Mouse (Mus musculus) hindbrain, embryonic 15.5 days (tissue): ENCODE measurements around the gene Htr5a. TPM values are rescaled to one million over a fixed set of nuclear protein-coding genes. Genes with fewer than 3 reads are reported as not detected.

Experiments
- ATAC-seq: fragments of 200-750 bp; cut with Nextera tagmentation; 2 replicates; pipeline ENCODE4 v1.8.0; 2017; ENCODE audit warnings: low read depth, moderate number of reproducible peaks, moderate TSS enrichment; ENCODE audit not compliant: low FRiP score
- H3K27ac ChIP-seq: fragments of 300-500 bp; sonication (generic); replicated peaks from 2 replicates; pipeline ENCODE4 v1.5.1; 2015; ENCODE audit warnings: mild to moderate bottlenecking, inconsistent platforms
- H3K27me3 ChIP-seq: fragments of 300-500 bp; sonication (generic); 2 replicates; pipeline ENCODE4 v1.6.1; 2015; ENCODE audit warnings: control low read depth, inconsistent platforms
- H3K36me3 ChIP-seq: fragments of 300-500 bp; sonication (generic); 2 replicates; pipeline ENCODE4 v1.6.1; 2015; ENCODE audit warnings: control low read depth, inconsistent platforms
- H3K4me1 ChIP-seq: fragments of 300-500 bp; sonication (generic); replicated peaks from 2 replicates; pipeline ENCODE4 v1.6.1; 2015; ENCODE audit warnings: control low read depth, inconsistent platforms
- H3K4me2 ChIP-seq: fragments of 300-500 bp; sonication (generic); 2 replicates; pipeline ENCODE4 v1.6.1; 2015; ENCODE audit warnings: moderate library complexity, mild to moderate bottlenecking, inconsistent platforms
- H3K4me3 ChIP-seq: fragments of 300-500 bp; sonication (generic); 2 replicates; pipeline ENCODE4 v1.5.1; 2015; ENCODE audit warnings: mild to moderate bottlenecking, inconsistent platforms
- H3K9ac ChIP-seq: fragments of 300-500 bp; sonication (generic); 2 replicates; pipeline ENCODE4 v1.6.1; 2015; ENCODE audit warnings: inconsistent platforms
- H3K9me3 ChIP-seq: fragments of 300-500 bp; sonication (generic); 2 replicates; pipeline ENCODE4 v1.6.1; 2016; ENCODE audit warnings: control low read depth, inconsistent platforms
- WGBS: fragments of 180-500 bp; shearing (Covaris S2); methylation state at CpG from one replicate; pipeline ENCODE4 v1.1.7; 2015; 5-methylcytosine and 5-hydroxymethylcytosine counted together
- polyA plus RNA-seq: library from polyadenylated mRNA; unstranded; fragments of >200 nt; fragmentation: Nextera tagmentation; extraction: Ambion mirVana; gene quantifications from 2 replicates; pipeline ENCODE4 v1.2.1, GENCODE M21; 2015

The Htr5a gene
- polyA plus RNA-seq, result 1.5 and 1.6 TPM in 2 replicates

GRCm38 (mm10) chr5:27841701-27842295 lies at the start of gene Htr5a:
TSS of gene Htr5a (plus strand) at chr5:27842149.
- Histone ChIP-seq H3K4me2 (peak within 1 kb of the TSS; percentile 77), H3K27ac (peak within 1 kb of the TSS; percentile 15; the same call in 1 of the 2 replicates), H3K4me1 (peaks cover 26% of the 10 kb centered on the region), H3K36me3 (no peaks in the 10 kb centered on the region), H3K9ac (peak within 1 kb of the TSS; percentile 58), H3K4me3 (peak within 1 kb of the TSS; percentile 50), H3K9me3 (no peaks in the 10 kb centered on the region), H3K27me3 (no peaks in the 10 kb centered on the region)
- 3% methylated on average over 25 of the region's 25 CpGs for WGBS
- peak; percentile 93 for ATAC-seq

- H3K4me2 ChIP-seq, result peak overlapping the region; percentile 79
- H3K4me3 ChIP-seq, result peak overlapping the region; percentile 71
- WGBS, result 23% methylated on average over 8 of the region's 8 CpGs
- H3K9ac ChIP-seq, result peak overlapping the region; percentile 67
- peak overlapping the region; percentile 98 for H3K27ac ChIP-seq
- peaks cover 14% of the 10 kb centered on the region for H3K36me3 ChIP-seq
- no peaks in the 10 kb centered on the region for H3K27me3 ChIP-seq
- H3K9me3 ChIP-seq, result no peaks in the 10 kb centered on the region
- no peak for ATAC-seq
- H3K4me1 ChIP-seq, result peaks cover 29% of the 10 kb centered on the region
These were observed 49.8 kb upstream of the Htr5a start for GRCm38 (mm10) chr5:27792173-27792470.

GRCm38 (mm10) chr5:27792531-27793205 lies 49.3 kb upstream of the Htr5a start:
- peak overlapping the region; percentile 71 for H3K4me3 ChIP-seq
- ATAC-seq, result no peak
- H3K9me3 ChIP-seq, result no peaks in the 10 kb centered on the region
- H3K4me2 ChIP-seq, result peak overlapping the region; percentile 79
- WGBS, result 66% methylated on average over 9 of the region's 9 CpGs
- H3K27ac ChIP-seq, result no peak overlapping the region
- no peaks in the 10 kb centered on the region for H3K27me3 ChIP-seq
- peaks cover 10% of the 10 kb centered on the region for H3K36me3 ChIP-seq
- peaks cover 29% of the 10 kb centered on the region for H3K4me1 ChIP-seq
- H3K9ac ChIP-seq, result peak overlapping the region; percentile 67; the same call in 1 of the 2 replicates

- H3K36me3 ChIP-seq, result no peaks in the 10 kb centered on the region
- H3K4me1 ChIP-seq, result peaks cover 27% of the 10 kb centered on the region
- H3K27ac ChIP-seq, result no peak overlapping the region
- H3K9ac ChIP-seq, result no peak overlapping the region
- 26% methylated on average over 1 of the region's 1 CpGs for WGBS
- no peak for ATAC-seq
- H3K4me3 ChIP-seq, result no peak overlapping the region
- H3K9me3 ChIP-seq, result no peaks in the 10 kb centered on the region
- no peaks in the 10 kb centered on the region for H3K27me3 ChIP-seq
- no peak overlapping the region for H3K4me2 ChIP-seq
These were observed 48.0 kb upstream of the Htr5a start for GRCm38 (mm10) chr5:27793923-27794322.

- Histone ChIP-seq H3K27ac (no peak overlapping the region), H3K9ac (no peak overlapping the region), H3K4me2 (no peak overlapping the region), H3K27me3 (no peaks in the 10 kb centered on the region), H3K36me3 (no peaks in the 10 kb centered on the region), H3K4me3 (no peak overlapping the region), H3K4me1 (no peaks in the 10 kb centered on the region), H3K9me3 (no peaks in the 10 kb centered on the region)
- ATAC-seq, result no peak
- 84% methylated on average over 2 of the region's 2 CpGs for WGBS
These were observed 27.7 kb upstream of the Htr5a start for GRCm38 (mm10) chr5:27814282-27814681.

GRCm38 (mm10) chr5:27818840-27819672 lies 22.9 kb upstream of the Htr5a start:
- WGBS, result 85% methylated on average over 3 of the region's 3 CpGs
- no peaks in the 10 kb centered on the region for H3K4me1 ChIP-seq
- ATAC-seq, result no peak
- H3K9me3 ChIP-seq, result no peaks in the 10 kb centered on the region
- H3K36me3 ChIP-seq, result no peaks in the 10 kb centered on the region
- no peaks in the 10 kb centered on the region for H3K27me3 ChIP-seq
- H3K27ac ChIP-seq, result no peak overlapping the region
- no peak overlapping the region for H3K9ac ChIP-seq
- no peak overlapping the region for H3K4me2 ChIP-seq
- no peak overlapping the region for H3K4me3 ChIP-seq

- no peak overlapping the region for H3K27ac ChIP-seq
- WGBS, result 71% methylated on average over 6 of the region's 6 CpGs
- ATAC-seq, result no peak
These were observed 20.8 kb upstream of the Htr5a start for GRCm38 (mm10) chr5:27821161-27821560.

GRCm38 (mm10) chr5:27827971-27828370 lies 14.0 kb upstream of the Htr5a start:
- Histone ChIP-seq H3K36me3 (no peaks in the 10 kb centered on the region), H3K27ac (no peak overlapping the region), H3K27me3 (no peaks in the 10 kb centered on the region), H3K9me3 (no peaks in the 10 kb centered on the region), H3K9ac (no peak overlapping the region), H3K4me1 (no peaks in the 10 kb centered on the region), H3K4me2 (no peak overlapping the region), H3K4me3 (no peak overlapping the region)
- 87% methylated on average over 7 of the region's 7 CpGs for WGBS
- no peak for ATAC-seq

More at GRCm38 (mm10) chr5:27821161-27821560, 20.8 kb upstream of the Htr5a start:
- Histone ChIP-seq H3K9me3 (no peaks in the 10 kb centered on the region), H3K4me3 (no peak overlapping the region), H3K27me3 (no peaks in the 10 kb centered on the region), H3K36me3 (no peaks in the 10 kb centered on the region), H3K4me1 (no peaks in the 10 kb centered on the region), H3K4me2 (no peak overlapping the region), H3K9ac (no peak overlapping the region)

GRCm38 (mm10) chr5:27835096-27835495 lies 6.9 kb upstream of the Htr5a start:
- ATAC-seq, result no peak
- H3K27me3 ChIP-seq, result no peaks in the 10 kb centered on the region

GRCm38 (mm10) chr5:27838061-27838460 lies 3.9 kb upstream of the Htr5a start:
- 53% methylated on average over 4 of the region's 4 CpGs for WGBS
- H3K4me3 ChIP-seq, result no peak overlapping the region
- H3K36me3 ChIP-seq, result no peaks in the 10 kb centered on the region
- peaks cover 14% of the 10 kb centered on the region for H3K4me1 ChIP-seq
- no peaks in the 10 kb centered on the region for H3K9me3 ChIP-seq
- H3K4me2 ChIP-seq, result no peak overlapping the region
- no peak overlapping the region for H3K27ac ChIP-seq
- H3K27me3 ChIP-seq, result no peaks in the 10 kb centered on the region
- ATAC-seq, result no peak
- no peak overlapping the region for H3K9ac ChIP-seq

More at GRCm38 (mm10) chr5:27835096-27835495, 6.9 kb upstream of the Htr5a start:
- Histone ChIP-seq H3K9ac (no peak overlapping the region), H3K27ac (no peak overlapping the region), H3K9me3 (no peaks in the 10 kb centered on the region), H3K4me2 (no peak overlapping the region), H3K4me3 (no peak overlapping the region), H3K4me1 (no peaks in the 10 kb centered on the region), H3K36me3 (no peaks in the 10 kb centered on the region)
- 85% methylated on average over 2 of the region's 2 CpGs for WGBS

GRCm38 (mm10) chr5:27842671-27843320 lies 847 bp downstream of the Htr5a start:
- Histone ChIP-seq H3K27ac (no peak overlapping the region), H3K4me2 (peak overlapping the region; percentile 77), H3K4me1 (peaks cover 26% of the 10 kb centered on the region), H3K9ac (no peak overlapping the region), H3K4me3 (peak overlapping the region; percentile 50), H3K9me3 (no peaks in the 10 kb centered on the region), H3K27me3 (no peaks in the 10 kb centered on the region), H3K36me3 (no peaks in the 10 kb centered on the region)
- ATAC-seq, result peak; percentile 57
- 74% methylated on average over 28 of the region's 28 CpGs for WGBS

- no peaks in the 10 kb centered on the region for H3K9me3 ChIP-seq
- H3K9ac ChIP-seq, result no peak overlapping the region
- ATAC-seq, result no peak
- H3K4me1 ChIP-seq, result peaks cover 22% of the 10 kb centered on the region
- no peak overlapping the region for H3K4me3 ChIP-seq
- no peak overlapping the region for H3K27ac ChIP-seq
- WGBS, result 52% methylated on average over 5 of the region's 5 CpGs
- H3K27me3 ChIP-seq, result no peaks in the 10 kb centered on the region
- no peaks in the 10 kb centered on the region for H3K36me3 ChIP-seq
- no peak overlapping the region for H3K4me2 ChIP-seq
These were observed 5.0 kb downstream of the Htr5a start for GRCm38 (mm10) chr5:27846979-27847378.
